In the genomic region with DNA sequence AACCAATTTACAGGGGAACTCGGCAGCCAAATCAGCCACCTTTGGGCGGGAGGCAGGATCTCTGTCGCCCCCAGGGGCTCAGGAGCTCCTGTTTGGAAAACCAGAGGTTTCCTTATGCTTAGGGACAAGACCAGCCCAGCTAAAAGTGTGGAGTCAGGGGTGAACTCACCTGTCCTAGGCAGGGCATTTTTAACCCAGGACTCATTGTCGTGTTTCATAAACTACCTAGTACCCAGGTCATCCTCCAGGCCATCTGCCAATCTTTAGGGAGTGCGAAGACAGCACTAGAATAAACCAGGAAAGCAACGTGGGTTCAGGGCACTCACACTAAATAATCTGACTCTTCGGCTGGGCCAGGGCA, we compare ENCODE assay signal across 9 mouse cellular contexts.
DNase-seq lines count a peak whose midpoint lies in the region; ATAC-seq lines count a peak whose summit lies in the region.
"Had no signal": no experiment of that assay in that cellular context is flagged by ENCODE, and none has a peak within 500 bp of the region (broad histone marks: within the 10 kb centered on the region; RNA-seq: fewer than 3 reads in every experiment).

No protein-coding gene starts in this region.

- H3K4me1 ChIP-seq in heart, embryonic 13.5 days: peaks cover 36% of the 10 kb centered on the region
- H3K4me1 ChIP-seq in midbrain, embryonic 10.5 days: peaks cover 20% of the 10 kb centered on the region
- H3K4me1 ChIP-seq in midbrain, embryonic 15.5 days: peaks cover 5% of the 10 kb centered on the region
- H3K4me1 ChIP-seq in hindbrain, embryonic 13.5 days (replicated peaks): peaks cover 17% of the 10 kb centered on the region; the same call in 1 of the 2 replicates
- H3K4me1 ChIP-seq in neural tube, embryonic 12.5 days: peaks cover 14% of the 10 kb centered on the region

- no peaks in the 10 kb centered on the region for H3K27me3 ChIP-seq in heart, embryonic 13.5 days (replicated peaks)
- H3K27me3 ChIP-seq in midbrain, embryonic 10.5 days (ENCODE audit: low read depth, poor library complexity, severe bottlenecking): peaks cover 37% of the 10 kb centered on the region
- no peaks in the 10 kb centered on the region for H3K27me3 ChIP-seq in midbrain, embryonic 15.5 days (replicated peaks)
- peaks cover 10% of the 10 kb centered on the region for H3K27me3 ChIP-seq in hindbrain, embryonic 13.5 days
- H3K27me3 ChIP-seq in neural tube, embryonic 12.5 days (replicated peaks): no peaks in the 10 kb centered on the region
- H3K27me3 ChIP-seq: stomach, embryonic 15.5 days had no signal

- ATAC-seq in heart, embryonic 13.5 days (ENCODE audit: extremely low read depth, insufficient number of reproducible peaks, low FRiP score, low TSS enrichment): no peak
- ATAC-seq in midbrain, embryonic 15.5 days (replicated peaks): no peak
- ATAC-seq in hindbrain, embryonic 13.5 days (ENCODE audit: low FRiP score): no peak
- no peak for ATAC-seq in neural tube, embryonic 12.5 days (ENCODE audit: low FRiP score, low read depth)

- peak overlapping the region; percentile 54 for H3K9ac ChIP-seq in heart, embryonic 13.5 days
- no peak overlapping the region for H3K9ac ChIP-seq in midbrain, embryonic 15.5 days
- H3K9ac ChIP-seq in hindbrain, embryonic 13.5 days: no peak overlapping the region
- H3K9ac ChIP-seq in neural tube, embryonic 12.5 days: no peak overlapping the region
- H3K9ac ChIP-seq: stomach, embryonic 15.5 days had no signal

- no peaks in the 10 kb centered on the region for H3K9me3 ChIP-seq in heart, embryonic 13.5 days
- no peaks in the 10 kb centered on the region for H3K9me3 ChIP-seq in midbrain, embryonic 10.5 days (replicated peaks)
- no peaks in the 10 kb centered on the region for H3K9me3 ChIP-seq in midbrain, embryonic 15.5 days
- H3K9me3 ChIP-seq in hindbrain, embryonic 13.5 days: no peaks in the 10 kb centered on the region
- H3K9me3 ChIP-seq in neural tube, embryonic 12.5 days: no peaks in the 10 kb centered on the region
- H3K9me3 ChIP-seq: stomach, embryonic 15.5 days had no signal

- H3K4me2 ChIP-seq in heart, embryonic 13.5 days: peak overlapping the region; percentile 57
- H3K4me2 ChIP-seq in midbrain, embryonic 15.5 days: no peak overlapping the region
- H3K4me2 ChIP-seq in hindbrain, embryonic 13.5 days: peak overlapping the region; percentile 34
- peak overlapping the region; percentile 47 for H3K4me2 ChIP-seq in neural tube, embryonic 12.5 days (replicated peaks)
- H3K4me2 ChIP-seq: stomach, embryonic 15.5 days had no signal

- WGBS in heart, embryonic 13.5 days: 54% methylated on average over 7 of the region's 7 CpGs
- 57% methylated on average over 7 of the region's 7 CpGs for WGBS in midbrain, embryonic 10.5 days
- WGBS in midbrain, embryonic 15.5 days: 55% methylated on average over 7 of the region's 7 CpGs
- 59% methylated on average over 7 of the region's 7 CpGs for WGBS in hindbrain, embryonic 13.5 days
- 55% methylated on average over 7 of the region's 7 CpGs for WGBS in neural tube, embryonic 12.5 days

- no peak for DNase-seq in heart, postnatal 10 days
- DNase-seq in midbrain, embryonic 10.5 days (ENCODE audit: low spot score): no peak
- DNase-seq in left cerebral cortex, adult 18-20 months (ENCODE audit: low spot score in 2 of 2): no peak
- no peak for DNase-seq in embryo, embryonic 11 days

- H3K4me3 ChIP-seq in heart, embryonic 13.5 days: peak overlapping the region; percentile 33
- peak overlapping the region; percentile 45 for H3K4me3 ChIP-seq in midbrain, embryonic 10.5 days
- H3K4me3 ChIP-seq in midbrain, embryonic 15.5 days: no peak overlapping the region
- no peak overlapping the region for H3K4me3 ChIP-seq in hindbrain, embryonic 13.5 days
- H3K4me3 ChIP-seq in neural tube, embryonic 12.5 days: no peak overlapping the region
- H3K4me3 ChIP-seq: stomach, embryonic 15.5 days had no signal

- intact Hi-C loops in heart, postnatal 10 days (cut with DNase I): no loop called here

- H3K36me3 ChIP-seq in heart, embryonic 13.5 days: no peaks in the 10 kb centered on the region
- H3K36me3 ChIP-seq in midbrain, embryonic 10.5 days: no peaks in the 10 kb centered on the region
- H3K36me3 ChIP-seq in midbrain, embryonic 15.5 days (replicated peaks): no peaks in the 10 kb centered on the region
- no peaks in the 10 kb centered on the region for H3K36me3 ChIP-seq in hindbrain, embryonic 13.5 days
- H3K36me3 ChIP-seq in neural tube, embryonic 12.5 days: no peaks in the 10 kb centered on the region
- H3K36me3 ChIP-seq: stomach, embryonic 15.5 days had no signal

- H3K27ac ChIP-seq in heart, embryonic 13.5 days (replicated peaks): no peak overlapping the region
- H3K27ac ChIP-seq in midbrain, embryonic 10.5 days (replicated peaks): peak overlapping the region; percentile 79
- no peak overlapping the region for H3K27ac ChIP-seq in midbrain, embryonic 15.5 days
- no peak overlapping the region for H3K27ac ChIP-seq in hindbrain, embryonic 13.5 days
- no peak overlapping the region for H3K27ac ChIP-seq in neural tube, embryonic 12.5 days
- H3K27ac ChIP-seq: stomach, embryonic 15.5 days had no signal

Comparison
In these comparisons a context has a peak if more than half of its experiments do, and no peak if none do; other contexts are left out.
1. H3K4me3 ChIP-seq: peak in heart, embryonic 13.5 days (single experiment) and midbrain, embryonic 10.5 days (single experiment); none in midbrain, embryonic 15.5 days (single experiment), hindbrain, embryonic 13.5 days (single experiment) and neural tube, embryonic 12.5 days (single experiment).